Mouse (Mus musculus) layer of hippocampus, adult 11-12 months (tissue): ENCODE data around the gene Th.

ENCODE experiments used
- DNase-seq: peaks from one replicate; pipeline ENCODE4 v3.0.0; 2022; ENCODE audit warnings: low spot score

Gene Th

GRCm38 (mm10) chr7:142931028-142931427 is at the start of gene Th:
Gene Th, minus strand, starts transcription at chr7:142931128.
- no peak for DNase-seq

DNA sequence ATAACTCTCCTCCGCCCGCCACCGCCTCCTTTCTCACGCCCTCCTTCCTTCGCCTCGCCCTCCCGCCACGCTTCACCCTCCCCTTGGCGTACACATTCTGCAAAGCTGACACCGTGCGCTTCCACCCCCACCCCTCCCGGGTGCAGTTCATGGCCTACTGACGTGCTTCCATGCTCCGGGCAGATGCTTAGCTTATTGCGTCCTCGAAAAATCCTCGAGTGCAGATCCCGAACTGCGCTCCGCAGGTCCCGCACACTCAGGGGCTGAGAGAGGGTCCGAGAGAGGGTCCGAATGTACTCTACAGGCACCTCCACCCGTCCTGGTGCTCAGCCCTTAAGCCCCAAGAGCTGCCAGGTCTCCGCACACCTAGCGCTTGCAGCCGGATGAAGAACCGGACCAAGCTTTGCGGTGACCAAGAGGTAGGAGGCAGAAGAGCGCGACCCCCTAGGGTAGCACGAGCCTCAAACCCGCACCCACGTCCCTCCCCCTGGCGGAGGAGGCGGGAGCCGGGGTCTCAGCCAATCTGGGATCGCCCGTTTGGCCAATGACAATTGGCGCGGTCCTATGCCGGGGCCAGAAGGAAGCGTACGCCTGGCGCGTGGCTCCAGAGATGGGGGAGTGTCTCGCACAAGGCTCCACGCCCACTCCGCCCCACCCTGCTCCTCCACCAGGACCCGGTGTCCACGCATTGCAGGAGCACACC is 38.0 kb upstream of the Th start, which contains the start of gene Ascl2:
Gene Ascl2 (minus strand): TSS at position 456 of the 703 bp plus-strand sequence.
- no peak for DNase-seq

DNA sequence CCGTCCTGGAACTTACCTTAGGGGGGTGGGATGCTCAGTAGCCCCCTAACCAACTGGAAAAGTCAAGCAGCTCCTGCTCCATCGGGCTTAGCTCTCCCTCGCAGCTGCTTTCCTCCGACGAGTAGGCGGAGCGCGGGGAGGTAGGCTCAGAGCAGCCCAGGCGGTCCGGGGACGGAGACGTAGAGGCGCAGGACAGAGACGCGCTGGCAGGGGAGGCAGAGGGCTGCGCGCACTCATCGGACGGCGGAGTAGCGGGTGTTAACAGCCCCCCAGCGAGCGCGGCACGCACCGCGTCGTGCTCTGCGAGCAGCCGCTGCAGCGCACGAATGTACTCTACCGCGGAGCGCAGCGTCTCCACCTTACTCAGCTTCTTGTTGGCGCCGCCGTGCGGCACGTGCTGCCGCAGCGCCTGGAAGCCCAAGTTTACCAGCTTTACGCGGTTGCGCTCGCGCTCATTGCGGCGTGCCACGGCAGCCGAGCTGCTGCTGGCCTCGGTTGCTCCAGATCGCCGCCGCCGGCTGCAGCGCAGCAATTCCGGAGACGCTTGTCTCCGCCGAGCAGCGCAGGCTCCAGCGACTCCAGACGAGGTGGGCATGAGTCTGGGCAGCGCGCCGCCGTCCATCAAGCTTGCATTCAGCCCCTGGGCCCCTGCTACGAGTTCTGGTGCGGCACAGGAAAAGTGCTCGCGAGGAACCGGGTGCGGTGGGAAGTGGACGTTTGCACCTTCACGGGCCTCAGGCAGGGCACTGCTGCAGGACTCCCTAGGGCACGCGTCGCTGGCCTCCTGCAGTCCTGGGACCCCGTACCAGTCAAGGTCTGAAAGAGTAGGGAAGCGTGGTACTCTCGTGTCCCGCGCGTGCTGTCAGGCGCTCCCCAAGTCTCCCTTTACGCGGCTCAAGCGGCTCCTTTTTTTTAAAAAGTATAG is 37.2 kb upstream of the Th start:
- DNase-seq, result peak; percentile 38

DNA sequence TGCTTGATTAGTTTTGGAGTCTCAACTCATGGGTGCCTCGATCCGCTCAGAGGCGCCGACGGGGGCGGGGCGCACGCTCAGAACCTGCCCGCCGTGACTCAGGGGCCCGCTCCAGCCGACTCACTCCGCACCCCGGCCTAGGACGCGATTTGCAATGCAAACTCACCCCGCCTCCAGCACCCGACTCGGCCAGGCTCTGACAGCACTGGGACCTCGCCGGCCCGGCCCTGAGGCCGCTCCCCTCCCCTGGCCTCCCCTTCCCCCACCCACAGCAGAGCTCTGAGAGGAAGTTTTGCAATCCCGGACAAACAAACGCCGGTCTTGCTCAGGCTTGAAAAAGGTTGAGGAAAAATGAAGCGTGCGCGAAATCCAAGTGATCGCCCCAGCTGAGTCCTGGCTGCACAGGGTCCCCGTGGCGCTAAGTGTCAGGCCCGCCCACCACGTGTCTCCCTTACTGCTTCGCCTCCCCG is 36.5 kb upstream of the Th start:
- DNase-seq, result no peak

DNA sequence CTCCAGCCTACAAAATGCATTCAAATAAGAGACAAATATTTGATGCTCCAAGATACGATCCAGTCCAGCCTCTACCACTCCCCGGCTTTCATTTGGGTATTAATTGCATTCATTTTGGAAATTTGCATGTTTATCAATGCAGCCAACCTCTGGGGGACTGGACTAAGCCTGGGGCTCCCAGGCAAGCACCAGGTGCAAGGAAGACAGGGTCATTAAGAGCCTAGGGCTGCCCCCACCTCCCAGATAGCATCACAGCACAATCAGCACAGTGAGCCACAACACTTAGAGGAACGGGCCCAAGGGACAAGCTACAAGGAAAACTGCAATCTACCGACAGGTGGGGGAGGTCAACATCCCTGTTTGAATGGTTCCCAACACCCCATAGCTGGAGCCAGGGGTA is 28.8 kb upstream of the Th start:
- no peak for DNase-seq

DNA sequence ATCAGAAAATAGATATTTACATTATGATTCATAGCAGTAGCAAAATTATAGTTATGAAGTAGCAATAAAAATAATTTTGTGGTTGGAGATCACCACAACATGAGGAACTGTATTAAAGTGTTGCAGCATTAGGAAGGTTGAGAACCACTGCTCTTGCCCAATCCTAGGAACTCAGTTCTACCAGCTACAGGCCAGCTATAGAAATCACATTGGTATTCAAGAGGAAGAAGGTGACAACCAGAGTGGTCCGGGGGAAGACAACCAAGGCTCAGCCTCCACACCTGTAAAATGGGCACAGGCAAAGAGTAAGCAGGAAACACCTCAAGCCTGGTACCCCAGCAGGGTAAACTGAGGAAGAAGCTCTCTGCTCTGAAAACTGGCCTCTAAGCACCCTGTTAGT is 27.9 kb upstream of the Th start:
- DNase-seq, result no peak

DNA sequence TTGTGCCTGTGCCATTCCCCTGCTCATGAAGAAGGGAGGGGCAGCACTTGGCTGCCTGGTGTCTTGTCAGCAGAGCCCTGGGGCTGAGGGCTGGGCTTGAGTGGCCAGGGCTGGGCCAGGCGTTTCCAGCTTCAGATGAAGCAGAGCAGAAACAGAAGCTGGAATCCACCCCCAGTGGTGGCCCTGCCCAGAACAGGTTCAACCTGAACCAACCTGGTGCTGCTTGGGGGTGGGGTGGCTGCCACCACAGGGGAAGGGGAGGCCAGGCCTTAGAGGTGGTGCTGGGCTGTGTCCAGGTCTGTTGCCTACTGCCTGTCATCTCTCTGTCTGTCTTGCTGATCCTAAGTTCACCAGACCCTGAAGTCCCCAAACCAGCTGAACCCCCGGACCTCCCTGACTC is 25.1 kb upstream of the Th start:
- DNase-seq, result no peak

DNA sequence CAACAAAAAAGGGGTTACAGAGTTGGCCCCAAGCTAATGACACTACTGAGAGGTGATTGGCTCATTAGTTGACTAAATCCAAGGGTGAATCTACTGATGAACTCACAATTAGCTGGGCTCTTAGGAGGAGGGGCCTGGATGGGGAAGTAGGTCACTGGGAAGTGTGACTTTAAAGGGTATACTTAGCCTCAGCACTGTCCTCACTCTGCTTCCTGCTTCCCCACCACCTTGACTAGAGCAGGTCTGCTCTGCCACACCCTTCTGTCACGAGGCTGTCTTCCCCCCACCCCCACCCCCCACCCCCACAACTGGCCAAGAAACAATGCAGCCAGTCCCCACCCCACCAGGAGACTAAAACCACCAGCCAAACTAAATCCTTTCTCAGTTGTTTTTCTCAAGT is 18.6 kb upstream of the Th start:
- DNase-seq, result no peak

- DNase-seq, result no peak
These were observed 6.7 kb upstream of the Th start for GRCm38 (mm10) chr7:142937631-142938030.

DNA sequence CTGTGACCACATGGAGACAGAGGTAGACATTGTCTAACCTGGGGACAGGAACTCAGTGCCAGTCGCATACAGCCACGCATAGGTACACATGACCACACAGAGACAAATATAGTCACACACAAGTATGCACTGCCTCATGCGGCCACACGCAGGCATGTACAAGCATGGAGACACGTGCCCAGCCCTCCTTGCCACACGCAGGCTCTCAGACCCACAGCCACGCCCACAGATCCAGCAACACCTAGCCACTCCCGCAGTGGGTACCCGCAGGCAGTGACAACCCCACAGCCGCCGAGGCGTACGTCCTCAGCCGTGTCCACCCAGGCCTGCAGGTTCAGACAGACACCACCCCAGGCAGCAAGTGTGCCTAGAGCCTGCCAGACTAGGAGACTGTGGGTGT is 4.8 kb upstream of the Th start:
- DNase-seq, result no peak

GRCm38 (mm10) chr7:142932469-142932868 is 1.5 kb upstream of the Th start:
- no peak for DNase-seq

DNA sequence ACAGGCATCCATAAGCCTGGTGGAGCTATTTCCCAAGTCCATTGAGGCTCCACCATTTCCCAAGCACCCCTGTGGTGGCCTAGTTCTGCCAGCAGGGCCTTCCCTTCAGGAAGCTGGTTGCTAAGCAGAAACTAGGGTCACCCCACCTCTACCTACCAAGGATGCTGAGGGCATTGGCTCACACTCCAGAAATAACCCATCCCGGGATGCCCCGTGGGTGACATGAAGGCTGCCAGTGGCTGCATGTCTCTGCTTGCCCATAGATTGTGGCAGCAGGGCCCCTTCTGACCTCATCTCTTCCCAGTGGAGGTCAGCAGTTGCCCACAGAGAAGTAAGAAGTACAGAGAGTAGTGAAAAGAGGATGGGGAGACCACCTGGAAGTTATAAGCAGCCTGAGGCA is 1.4 kb downstream of the Th start:
- no peak for DNase-seq

- no peak for DNase-seq
These were observed 3.6 kb downstream of the Th start for GRCm38 (mm10) chr7:142927293-142927692.

GRCm38 (mm10) chr7:142918641-142919628 is 12.0 kb downstream of the Th start:
- peak; percentile 87 for DNase-seq

DNA sequence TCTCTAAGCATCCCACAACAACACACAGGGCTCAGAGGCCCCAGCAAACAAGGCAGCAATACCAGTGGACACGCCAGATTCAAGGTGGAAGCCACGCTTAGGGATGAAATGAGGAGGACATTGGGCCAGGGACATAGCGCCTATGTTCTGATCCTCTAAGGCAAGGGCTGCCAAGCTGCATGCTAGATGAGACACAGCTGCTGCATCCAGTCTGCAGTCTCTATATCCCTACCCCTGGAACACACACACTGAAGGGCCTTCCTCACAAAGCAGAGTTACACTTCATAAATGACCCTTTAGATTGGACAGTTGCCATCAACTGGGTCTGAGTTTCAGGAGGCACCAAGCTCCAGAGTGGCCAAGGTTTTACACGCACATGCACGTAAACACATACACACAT is 13.3 kb downstream of the Th start:
- DNase-seq, result no peak

DNA sequence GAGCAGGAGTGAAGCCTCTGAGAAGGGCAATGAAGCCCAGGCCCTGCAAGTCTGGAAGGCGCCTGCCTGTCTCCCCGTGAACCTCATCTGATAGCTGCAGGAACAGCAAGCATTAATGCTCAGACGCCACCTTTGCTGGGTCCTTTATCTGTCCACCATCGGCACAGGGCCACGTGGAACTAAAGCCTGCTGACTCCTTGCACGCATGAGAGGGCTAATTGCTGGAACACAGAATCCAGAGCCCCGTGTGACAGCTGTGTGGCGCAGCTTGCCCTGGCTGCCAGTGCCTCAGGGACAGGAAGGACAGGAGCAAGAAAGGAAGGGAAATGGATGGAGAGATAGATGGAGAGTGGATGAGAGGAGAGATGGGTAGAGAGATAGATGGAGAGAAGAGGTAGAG is 14.8 kb downstream of the Th start:
- no peak for DNase-seq

DNA sequence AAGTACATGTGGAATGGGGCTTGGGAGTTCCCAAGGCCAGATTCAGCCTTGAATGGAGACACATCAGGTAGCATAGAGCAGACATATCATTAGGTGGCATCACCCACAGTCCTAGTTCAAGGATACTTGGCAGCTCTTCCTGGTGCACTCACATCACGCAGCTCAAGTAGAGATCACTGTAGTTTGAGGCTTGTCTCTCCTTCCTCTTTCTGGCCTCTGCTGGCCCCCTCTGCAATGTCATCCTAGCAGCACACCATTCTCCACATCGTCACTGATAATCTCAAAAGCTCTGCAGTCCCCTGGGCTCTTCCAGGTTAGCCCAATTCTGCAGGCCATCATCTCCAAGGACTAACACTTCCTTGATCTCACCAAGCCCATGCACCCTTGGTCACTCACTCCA is 19.2 kb downstream of the Th start:
- DNase-seq, result no peak

DNA sequence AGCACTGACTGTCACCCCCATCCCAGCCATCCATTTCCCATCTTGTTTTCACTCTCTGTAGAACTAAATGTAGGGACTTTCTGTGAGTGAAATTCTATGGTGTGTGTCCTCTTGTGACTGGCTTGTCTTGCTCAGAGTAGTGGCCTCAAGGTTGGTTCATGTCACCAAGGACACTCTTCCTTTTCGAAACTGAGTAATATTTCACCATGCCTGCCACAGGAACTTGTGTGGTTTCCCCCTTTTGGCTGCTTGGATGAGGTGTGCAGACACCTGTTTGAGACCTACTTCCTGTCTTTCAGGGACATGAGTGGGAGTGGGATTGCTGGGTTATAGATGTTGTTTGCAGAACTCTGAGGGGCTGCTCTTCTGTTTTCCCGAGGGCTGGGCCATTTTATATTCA is 20.8 kb downstream of the Th start:
- no peak for DNase-seq

- DNase-seq, result no peak
These were observed 21.3 kb downstream of the Th start for GRCm38 (mm10) chr7:142909622-142910021.

DNA sequence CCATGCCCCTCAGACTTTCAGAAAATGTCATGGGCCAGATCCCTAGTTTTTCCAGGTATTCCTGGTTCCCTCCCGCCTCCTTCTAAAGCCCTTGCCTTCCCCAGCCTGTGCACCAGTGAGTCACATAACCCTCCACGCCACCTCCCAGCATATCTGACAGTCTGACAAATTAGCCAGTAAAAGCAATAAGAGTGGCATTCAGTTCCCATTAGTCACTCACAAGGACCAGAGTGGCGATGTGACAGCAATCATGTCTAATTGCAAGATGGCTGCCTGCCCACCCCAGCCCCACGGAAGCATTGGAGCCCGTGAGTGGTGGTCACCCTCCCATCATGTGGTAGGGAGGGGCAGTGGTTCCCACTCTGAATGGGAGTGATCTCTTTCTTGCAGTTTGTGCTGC is 25.3 kb downstream of the Th start:
- DNase-seq, result no peak

DNA sequence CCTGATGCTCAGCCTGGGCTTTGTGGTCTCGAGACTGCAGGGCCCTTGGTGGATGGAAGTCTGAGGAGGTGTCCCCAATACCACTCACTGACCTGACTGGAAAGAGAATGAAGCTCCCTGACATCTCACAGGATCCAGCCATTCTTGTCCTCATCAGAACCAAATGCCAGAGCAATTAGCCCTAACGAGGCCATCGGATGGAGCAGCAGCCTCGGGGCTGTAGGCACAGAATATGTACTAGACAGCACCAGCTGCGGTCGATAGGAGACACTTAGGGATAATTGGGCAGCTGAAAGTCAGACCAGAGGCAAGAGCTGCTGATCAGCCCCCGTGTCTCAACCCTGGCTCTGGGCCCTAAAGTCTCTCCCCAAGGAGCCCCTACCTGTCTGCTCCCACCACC is 26.6 kb downstream of the Th start:
- no peak for DNase-seq

DNA sequence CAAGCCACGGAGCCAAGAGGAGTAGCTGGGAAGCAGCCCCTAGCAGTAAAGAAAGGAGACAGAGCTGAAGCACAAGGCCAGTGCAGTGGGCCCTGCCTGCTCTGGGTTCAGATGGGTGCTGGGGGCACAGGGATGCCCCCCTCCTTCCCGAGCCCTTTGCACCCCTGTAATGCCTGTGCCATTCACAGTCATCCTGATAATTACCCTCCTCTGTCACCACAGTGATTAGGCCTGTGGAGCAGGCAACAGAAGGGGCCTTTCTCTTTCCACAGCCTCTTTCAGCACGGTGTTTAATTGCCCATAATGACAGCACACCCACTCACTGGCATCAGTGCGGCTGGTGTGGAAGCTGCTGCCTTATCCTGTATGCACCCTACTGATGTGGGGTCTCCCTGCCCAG is 28.0 kb downstream of the Th start:
- DNase-seq, result no peak
